Mouse (Mus musculus): ENCODE data around the gene H2-Aa.

The H2-Aa gene

GRCm38 (mm10) chr17:34300071-34300470 lies 12.4 kb upstream of the H2-Aa start:
- no peak for DNase-seq (ENCODE audit: low read depth)

DNA sequence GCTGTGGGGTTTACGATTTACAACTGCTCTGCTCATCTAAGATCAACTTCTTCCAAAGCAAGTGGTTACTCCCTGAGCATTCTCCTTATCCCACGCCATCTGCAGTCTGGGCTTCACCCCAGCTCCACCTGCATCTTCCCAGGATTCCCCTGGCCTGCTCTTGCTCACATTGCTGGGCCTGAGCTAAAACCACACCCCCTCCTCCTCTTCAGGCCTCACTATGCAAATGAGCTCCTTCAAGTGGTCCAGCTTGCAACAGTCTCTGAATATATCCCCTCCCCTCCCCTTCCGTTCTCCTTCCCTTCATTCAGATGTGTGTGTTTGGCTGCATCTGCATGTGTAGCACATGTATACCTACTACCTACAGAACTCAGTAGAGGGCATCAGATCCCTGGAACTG lies 11.7 kb upstream of the H2-Aa start:
- DNase-seq (ENCODE audit: low read depth), result no peak

DNA sequence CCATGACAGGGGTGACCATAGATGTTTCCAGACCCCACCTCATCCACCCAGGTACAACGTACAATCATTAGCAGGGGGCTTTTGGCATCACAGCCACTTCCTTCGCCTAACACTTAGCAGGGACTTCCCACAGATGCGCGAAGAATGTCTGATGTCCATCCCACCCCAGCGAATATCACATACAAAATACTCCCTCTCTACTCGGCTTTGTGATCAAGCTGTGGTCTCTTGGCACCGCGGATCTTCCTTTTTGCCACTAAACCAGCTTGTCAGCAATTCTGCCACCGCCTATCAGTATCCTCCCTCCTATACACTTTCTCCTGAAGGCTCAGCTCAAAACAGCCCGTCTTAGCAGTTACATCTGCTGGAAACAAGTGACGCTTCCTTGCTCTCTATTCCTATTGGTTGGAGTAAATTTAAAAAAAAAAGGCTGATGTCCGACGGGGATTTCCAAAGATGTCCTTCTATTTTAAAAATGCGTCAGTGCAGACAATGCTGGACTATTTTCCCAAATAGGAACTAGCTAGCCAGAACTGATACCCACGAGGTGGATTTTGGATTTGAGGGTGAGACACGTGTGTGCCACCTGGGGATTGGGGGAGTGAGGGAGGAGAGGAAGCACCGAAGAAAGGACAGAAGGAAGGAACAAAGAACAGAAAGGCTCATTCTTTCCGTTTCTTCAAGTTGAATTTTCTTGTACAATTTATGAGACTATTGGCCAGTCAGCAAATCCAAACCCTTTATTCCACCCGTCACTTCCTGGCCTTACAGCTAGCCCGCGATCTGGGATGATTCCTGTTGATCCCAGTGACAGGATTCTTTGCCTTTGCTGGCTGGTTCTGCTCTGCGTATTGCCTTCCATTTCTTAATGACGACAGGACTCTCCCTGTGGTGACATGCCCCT lies 8.5 kb upstream of the H2-Aa start:
- no peak for DNase-seq (ENCODE audit: low read depth)

- DNase-seq (ENCODE audit: low read depth), result no peak
Measured at GRCm38 (mm10) chr17:34295307-34295706, 7.7 kb upstream of the H2-Aa start.

DNA sequence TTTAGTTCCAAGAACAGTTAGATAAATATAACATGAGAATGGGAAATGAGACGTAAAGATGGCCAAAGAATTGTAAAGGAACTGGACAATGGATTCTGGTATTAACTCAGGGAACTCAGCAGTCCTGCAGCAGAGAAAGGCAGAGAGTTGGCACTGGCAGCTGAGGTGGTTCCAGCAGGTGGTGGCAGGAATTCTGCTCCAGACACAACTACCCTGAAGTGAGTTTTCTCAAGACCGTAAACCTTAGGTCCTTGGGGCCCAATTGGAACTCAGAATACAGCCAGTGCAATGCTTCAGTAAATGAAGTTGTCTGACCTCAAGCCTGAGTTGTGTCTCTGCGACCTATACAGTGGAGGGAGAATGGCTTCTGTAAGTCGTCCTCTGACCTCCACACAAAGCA lies 6.6 kb upstream of the H2-Aa start:
- DNase-seq (ENCODE audit: low read depth), result no peak

GRCm38 (mm10) chr17:34293533-34293932 lies 5.9 kb upstream of the H2-Aa start:
- DNase-seq (ENCODE audit: low read depth), result peak; percentile 53

DNA sequence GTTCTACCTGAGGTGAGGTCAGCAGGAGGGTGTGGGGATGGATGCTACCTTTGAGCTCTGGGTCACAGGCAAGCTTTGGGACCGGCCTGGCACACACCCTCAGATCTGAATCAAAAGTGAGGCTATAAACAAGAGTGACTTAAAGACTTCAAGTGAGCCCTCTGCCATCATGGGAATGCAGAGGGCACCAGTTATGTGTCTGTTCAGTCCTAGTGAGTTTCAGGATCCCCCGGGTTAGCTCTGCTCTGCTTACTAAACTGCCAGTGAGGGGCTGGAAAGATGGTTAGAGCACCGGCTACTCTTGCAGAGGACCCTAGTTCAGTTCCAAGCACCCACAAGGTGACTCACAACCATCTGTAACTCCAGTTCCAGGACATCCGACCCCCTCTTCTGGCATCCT lies 4.9 kb upstream of the H2-Aa start:
- no peak for DNase-seq (ENCODE audit: low read depth)

DNA sequence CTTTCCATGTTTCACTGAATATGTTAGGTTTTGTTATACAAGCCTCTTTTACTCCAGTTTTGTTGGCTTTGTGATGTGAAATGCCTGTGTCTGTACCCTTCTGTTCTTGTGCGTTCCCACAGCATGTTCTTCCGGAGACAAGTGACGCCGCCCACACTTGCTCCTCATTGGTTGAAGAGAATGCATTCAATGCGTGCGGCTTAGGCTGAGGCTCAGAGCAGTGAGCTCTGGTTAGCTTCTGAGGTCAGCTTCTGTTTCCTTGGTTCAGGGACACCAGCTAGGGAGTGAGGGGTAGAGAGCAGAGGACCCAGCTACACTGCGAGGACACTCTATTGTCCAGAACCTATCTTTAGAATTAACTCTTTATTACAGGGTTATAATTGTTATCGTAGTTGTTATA lies 4.0 kb upstream of the H2-Aa start:
- peak; percentile 45 for DNase-seq (ENCODE audit: low read depth)

- DNase-seq (ENCODE audit: low read depth), result no peak
Measured at GRCm38 (mm10) chr17:34288131-34288530, 508 bp upstream of the H2-Aa start.

DNA sequence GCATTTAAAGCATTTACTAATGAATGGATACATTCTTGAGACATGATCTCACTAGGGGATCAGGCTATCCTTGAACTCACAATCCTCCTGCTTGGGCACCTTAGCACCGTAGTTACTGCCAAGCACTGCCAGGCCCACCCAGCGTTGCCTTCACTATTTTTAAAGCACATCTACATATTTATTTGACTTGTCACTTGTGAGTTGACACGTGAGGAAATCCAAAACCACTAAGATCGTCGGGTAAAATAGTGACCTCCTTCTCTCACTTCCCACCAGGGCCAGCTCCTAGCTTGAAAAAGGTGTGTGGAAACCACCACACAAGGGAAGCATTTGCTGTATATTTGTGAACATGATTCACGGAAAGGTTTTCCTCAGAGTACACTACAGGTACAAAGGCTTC lies 624 bp downstream of the H2-Aa start:
- no peak for DNase-seq (ENCODE audit: low read depth)

- DNase-seq (ENCODE audit: low read depth), result no peak
Measured at GRCm38 (mm10) chr17:34286501-34286900, 1.1 kb downstream of the H2-Aa start.

- DNase-seq (ENCODE audit: low read depth), result no peak
Measured at GRCm38 (mm10) chr17:34285848-34286247, 1.8 kb downstream of the H2-Aa start.

DNA sequence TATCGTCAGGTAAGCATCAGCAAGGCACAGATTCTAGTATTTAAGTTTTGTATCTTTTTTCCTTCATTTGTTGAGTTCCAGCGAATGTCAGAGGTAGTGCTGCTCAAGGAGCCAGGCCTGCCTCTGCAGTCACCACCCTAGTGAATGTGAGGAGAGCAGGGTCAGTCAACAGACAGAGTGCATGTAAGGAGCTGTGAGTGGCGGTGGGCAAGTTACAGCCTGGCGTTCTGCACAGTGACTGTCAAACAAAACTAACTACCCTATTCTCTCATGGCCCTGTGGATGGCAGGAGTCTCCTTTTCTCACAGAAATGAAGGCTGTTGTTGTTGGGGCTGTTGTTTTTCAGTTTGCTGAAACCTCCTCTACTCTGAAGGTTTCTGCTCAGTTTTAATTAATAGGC lies 2.3 kb downstream of the H2-Aa start:
- DNase-seq (ENCODE audit: low read depth), result no peak

DNA sequence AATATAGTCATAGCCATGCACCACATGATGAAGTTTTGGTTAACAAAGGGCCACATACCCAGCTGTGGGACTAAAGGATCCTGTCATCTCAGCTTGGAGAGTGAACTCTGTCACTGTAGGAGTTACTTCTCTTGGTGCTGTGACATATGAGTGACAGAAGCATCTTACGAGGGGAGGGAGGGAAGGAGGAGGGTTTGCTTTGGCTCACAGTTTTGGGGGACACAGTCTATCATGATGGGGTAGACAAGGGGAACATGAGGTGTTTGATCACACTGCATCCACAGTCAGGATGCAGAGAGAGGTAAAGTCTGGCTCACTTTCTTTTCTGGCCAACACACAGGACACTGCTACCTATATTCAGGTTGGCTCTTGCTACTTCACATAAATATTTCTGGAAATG lies 5.8 kb downstream of the H2-Aa start:
- DNase-seq (ENCODE audit: low read depth), result no peak

GRCm38 (mm10) chr17:34280499-34281038 lies 7.1 kb downstream of the H2-Aa start:
- DNase-seq (ENCODE audit: low read depth), result no peak

- no peak for DNase-seq (ENCODE audit: low read depth)
Measured at GRCm38 (mm10) chr17:34272102-34272501, 15.5 kb downstream of the H2-Aa start.

DNA sequence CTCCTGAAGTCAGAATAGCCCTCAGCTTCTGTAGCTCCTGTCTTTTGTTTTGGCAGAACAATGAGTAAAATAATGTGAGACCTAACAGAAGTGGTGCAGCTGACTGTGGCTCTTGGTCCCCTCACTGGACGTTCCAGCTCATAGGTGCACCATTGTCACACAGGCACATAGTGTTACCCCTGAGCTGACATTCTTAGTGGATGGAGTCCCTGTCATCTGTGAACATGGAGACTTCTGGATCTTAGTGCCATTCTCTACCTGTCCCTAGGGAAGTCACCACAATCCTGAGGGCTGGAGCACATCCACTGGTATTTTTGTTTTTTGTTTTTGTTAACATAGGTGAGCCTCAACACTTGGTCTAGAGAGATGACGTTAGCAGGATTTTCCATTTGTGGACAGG lies 16.7 kb downstream of the H2-Aa start:
- DNase-seq (ENCODE audit: low read depth), result no peak

GRCm38 (mm10) chr17:34270230-34270629 lies 17.4 kb downstream of the H2-Aa start:
- DNase-seq (ENCODE audit: low read depth), result no peak

DNA sequence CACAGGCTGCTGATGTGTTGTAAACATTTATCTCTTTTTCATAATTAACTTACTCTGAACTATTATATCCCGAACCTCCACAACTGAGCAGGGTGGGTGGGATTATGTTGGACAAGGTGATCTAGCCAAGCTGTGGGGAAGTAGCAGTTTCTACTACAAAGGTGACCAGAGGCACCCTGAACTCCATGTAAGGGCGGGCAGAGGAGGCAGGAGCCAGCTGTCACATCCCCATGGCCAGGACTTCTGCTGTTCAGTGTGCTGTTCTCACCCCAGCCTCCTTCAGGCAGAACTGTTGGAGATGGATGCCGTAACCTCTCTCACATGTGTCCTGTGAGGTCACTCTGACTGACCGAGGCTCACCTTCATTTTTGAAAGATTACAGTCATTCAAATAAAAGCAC lies 17.8 kb downstream of the H2-Aa start:
- no peak for DNase-seq (ENCODE audit: low read depth)

GRCm38 (mm10) chr17:34268748-34269147 lies 18.9 kb downstream of the H2-Aa start:
- DNase-seq (ENCODE audit: low read depth), result no peak

- no peak for DNase-seq (ENCODE audit: low read depth)
Measured at GRCm38 (mm10) chr17:34268262-34268661, 19.4 kb downstream of the H2-Aa start.

GRCm38 (mm10) chr17:34264452-34265351 lies 22.9 kb downstream of the H2-Aa start:
- no peak for DNase-seq (ENCODE audit: low read depth)

Measured in 416B (cell line).